Mouse (Mus musculus): ENCODE data around the gene Anapc16. TPM values are rescaled to one million over a fixed set of nuclear protein-coding genes. Genes with fewer than 3 reads are reported as not detected.
"Not testable (repeated sequence)": the region's sequence is repeated elsewhere in the genome, so short reads cannot be mapped to it uniquely, and the experiment has no call there.

The Anapc16 gene
- polyA plus RNA-seq, 1 experiment from 2014 or later, result 116 TPM

DNA sequence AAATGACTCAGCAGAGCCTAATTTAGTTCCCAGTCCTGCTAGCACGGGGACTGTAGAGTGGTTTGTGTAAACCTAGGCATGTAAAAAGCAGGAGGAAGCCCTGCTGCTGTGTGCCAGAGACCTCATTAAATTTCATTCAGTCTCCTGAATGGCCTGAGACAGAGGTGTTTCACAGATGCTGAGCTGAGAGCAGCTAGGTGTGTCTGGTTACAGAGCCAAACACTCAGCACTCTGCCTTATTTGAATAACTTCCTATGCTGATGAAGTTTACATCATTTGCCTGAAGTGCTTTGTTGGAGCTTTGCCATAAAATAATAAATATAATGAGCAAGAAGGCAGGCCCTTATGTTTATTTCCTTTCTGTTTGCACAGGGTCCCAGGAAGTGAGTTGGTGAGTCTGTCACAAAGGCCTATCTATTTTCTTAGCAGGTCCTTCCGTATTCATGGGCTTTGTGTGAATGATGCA lies 24.7 kb upstream of the Anapc16 start:
- no peak overlapping the region for H3K27ac ChIP-seq
- H3K4me2 ChIP-seq (replicated peaks), result no peak overlapping the region
- no peaks in the 10 kb centered on the region for H3K27me3 ChIP-seq (replicated peaks)
- H3K4me1 ChIP-seq, result peaks cover 22% of the 10 kb centered on the region
- peaks cover 2% of the 10 kb centered on the region; the same call in 1 of the 2 replicates for H3K36me3 ChIP-seq
- no peak overlapping the region for H3K9ac ChIP-seq
- ATAC-seq (ENCODE audit: low FRiP score, low read depth), result no peak
- H3K4me3 ChIP-seq, result no peak overlapping the region
- no peaks in the 10 kb centered on the region for H3K9me3 ChIP-seq
- WGBS, result 53% methylated on average over 2 of the region's 2 CpGs

- no peaks in the 10 kb centered on the region for H3K27me3 ChIP-seq (replicated peaks)
- H3K4me3 ChIP-seq, result no peak overlapping the region
- no peak overlapping the region for H3K9ac ChIP-seq
- H3K27ac ChIP-seq, result no peak overlapping the region
- H3K4me2 ChIP-seq (replicated peaks), result no peak overlapping the region
- no peak for ATAC-seq (ENCODE audit: low FRiP score, low read depth)
- WGBS, result 70% methylated on average over 13 of the region's 13 CpGs
- H3K9me3 ChIP-seq, result no peaks in the 10 kb centered on the region
- H3K36me3 ChIP-seq, result peaks cover 4% of the 10 kb centered on the region; the same call in 1 of the 2 replicates
- H3K4me1 ChIP-seq, result peaks cover 16% of the 10 kb centered on the region; the same call in 1 of the 2 replicates
Observed at GRCm38 (mm10) chr10:60026759-60027395, 23.9 kb upstream of the Anapc16 start.

- no peak for ATAC-seq (ENCODE audit: low FRiP score, low read depth)
- Histone ChIP-seq H3K9ac (no peak overlapping the region), H3K36me3 (peaks cover 6% of the 10 kb centered on the region; the same call in 1 of the 2 replicates), H3K9me3 (no peaks in the 10 kb centered on the region), H3K27ac (no peak overlapping the region), H3K27me3 (replicated peaks) (no peaks in the 10 kb centered on the region), H3K4me3 (no peak overlapping the region), H3K4me2 (replicated peaks) (no peak overlapping the region), H3K4me1 (peaks cover 13% of the 10 kb centered on the region; the same call in 1 of the 2 replicates)
- 90% methylated on average over 1 of the region's 1 CpGs for WGBS
Observed at GRCm38 (mm10) chr10:60023751-60024150, 20.8 kb upstream of the Anapc16 start.

- no peak overlapping the region for H3K27ac ChIP-seq
- H3K4me3 ChIP-seq, result no peak overlapping the region
- no peaks in the 10 kb centered on the region for H3K4me1 ChIP-seq
- H3K9me3 ChIP-seq, result no peaks in the 10 kb centered on the region
- no peak overlapping the region for H3K4me2 ChIP-seq (replicated peaks)
- no peaks in the 10 kb centered on the region for H3K27me3 ChIP-seq (replicated peaks)
- H3K9ac ChIP-seq, result no peak overlapping the region
- no peak for ATAC-seq (ENCODE audit: low FRiP score, low read depth)
- peaks cover 23% of the 10 kb centered on the region for H3K36me3 ChIP-seq
- WGBS, result 76% methylated on average over 2 of the region's 2 CpGs
Observed at GRCm38 (mm10) chr10:60019299-60019698, 16.4 kb upstream of the Anapc16 start.

DNA sequence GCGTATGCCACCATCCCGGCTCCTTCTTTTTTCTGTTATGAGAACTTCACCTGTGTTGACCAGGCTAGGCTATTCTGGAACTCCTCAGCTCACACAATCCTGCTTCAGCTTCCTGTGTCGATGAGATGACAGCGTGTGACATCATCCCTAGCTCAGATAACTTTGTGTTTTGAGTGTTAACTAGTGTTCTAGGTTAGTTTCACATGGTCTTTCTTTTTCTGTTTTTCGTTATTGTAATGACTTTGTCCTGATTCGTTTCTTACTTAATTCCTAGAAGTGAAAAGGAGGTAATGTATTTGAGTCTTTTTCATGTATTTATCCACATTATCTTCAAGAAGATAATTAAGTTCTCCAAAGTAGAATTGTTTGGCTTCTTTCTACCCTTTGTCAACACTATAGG lies 13.3 kb upstream of the Anapc16 start:
- Histone ChIP-seq H3K27ac (no peak overlapping the region), H3K4me1 (no peaks in the 10 kb centered on the region), H3K4me3 (no peak overlapping the region), H3K9ac (no peak overlapping the region), H3K27me3 (replicated peaks) (no peaks in the 10 kb centered on the region), H3K9me3 (no peaks in the 10 kb centered on the region), H3K36me3 (peaks cover 29% of the 10 kb centered on the region), H3K4me2 (replicated peaks) (no peak overlapping the region)
- ATAC-seq (ENCODE audit: low FRiP score, low read depth), result no peak
- 91% methylated on average over 6 of the region's 6 CpGs for WGBS

DNA sequence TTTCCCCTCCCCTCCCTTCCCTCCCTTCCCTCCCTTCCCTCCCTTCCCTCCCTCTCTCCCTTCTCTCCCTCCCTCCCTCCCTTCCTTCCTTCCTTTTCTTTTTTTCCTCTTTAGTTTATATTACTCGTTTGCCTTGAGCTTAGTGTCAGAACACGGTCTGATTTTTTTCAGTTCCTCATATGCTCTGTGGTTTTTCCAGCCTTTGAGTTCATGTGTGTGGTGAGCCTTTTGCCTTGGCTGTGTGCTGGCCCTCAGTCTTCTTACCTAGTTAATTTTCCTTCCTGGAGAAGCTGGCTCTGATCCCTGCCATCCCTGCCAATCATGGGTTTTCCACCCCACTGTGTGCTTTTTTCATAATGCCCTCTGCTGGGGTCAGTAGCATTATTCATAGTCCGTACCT lies 6.2 kb upstream of the Anapc16 start:
- Histone ChIP-seq H3K4me2 (replicated peaks) (no peak overlapping the region), H3K4me3 (no peak overlapping the region), H3K9me3 (no peaks in the 10 kb centered on the region), H3K27ac (no peak overlapping the region), H3K9ac (no peak overlapping the region), H3K4me1 (no peaks in the 10 kb centered on the region), H3K36me3 (peaks cover 17% of the 10 kb centered on the region; the same call in 1 of the 2 replicates), H3K27me3 (replicated peaks) (no peaks in the 10 kb centered on the region)
- ATAC-seq (ENCODE audit: low FRiP score, low read depth), result no peak
- WGBS, result 75% methylated on average over 3 of the region's 3 CpGs

- 58% methylated on average over 2 of the region's 2 CpGs for WGBS
- peaks cover 9% of the 10 kb centered on the region; the same call in 1 of the 2 replicates for H3K36me3 ChIP-seq
- H3K4me3 ChIP-seq, result no peak overlapping the region
- no peak overlapping the region for H3K9ac ChIP-seq
- no peaks in the 10 kb centered on the region for H3K9me3 ChIP-seq
- no peak overlapping the region for H3K27ac ChIP-seq
- H3K27me3 ChIP-seq (replicated peaks), result no peaks in the 10 kb centered on the region
- peaks cover 17% of the 10 kb centered on the region for H3K4me1 ChIP-seq
- no peak overlapping the region for H3K4me2 ChIP-seq (replicated peaks)
- ATAC-seq (ENCODE audit: low FRiP score, low read depth), result no peak
Observed at GRCm38 (mm10) chr10:60005264-60005663, 2.3 kb upstream of the Anapc16 start.

DNA sequence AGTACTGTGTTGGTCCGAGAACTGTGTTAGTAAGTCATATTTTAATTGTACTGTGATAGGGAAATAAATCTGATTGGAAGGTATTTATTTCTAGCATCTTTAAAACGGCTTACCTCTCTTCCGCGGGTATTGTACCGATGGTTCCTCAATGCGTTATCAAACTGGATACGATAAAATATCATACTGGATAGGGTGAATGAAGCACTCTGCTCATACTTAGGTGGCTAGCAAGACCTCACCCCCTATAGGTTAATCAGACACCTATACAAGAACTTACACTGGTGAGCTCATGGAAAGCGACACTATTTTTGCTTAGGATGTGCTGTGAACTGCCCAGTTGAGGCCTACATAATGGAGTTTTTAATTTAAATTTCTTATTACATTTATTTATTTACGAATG lies 912 bp upstream of the Anapc16 start:
- 79% methylated on average over 9 of the region's 9 CpGs for WGBS
- Histone ChIP-seq H3K27me3 (replicated peaks) (no peaks in the 10 kb centered on the region), H3K36me3 (peaks cover 9% of the 10 kb centered on the region; the same call in 1 of the 2 replicates), H3K4me2 (replicated peaks) (peak overlapping the region; percentile 81), H3K4me1 (peaks cover 17% of the 10 kb centered on the region), H3K9me3 (no peaks in the 10 kb centered on the region), H3K9ac (peak overlapping the region; percentile 71), H3K4me3 (peak overlapping the region; percentile 56), H3K27ac (peak overlapping the region; percentile 87)
- no peak for ATAC-seq (ENCODE audit: low FRiP score, low read depth)

DNA sequence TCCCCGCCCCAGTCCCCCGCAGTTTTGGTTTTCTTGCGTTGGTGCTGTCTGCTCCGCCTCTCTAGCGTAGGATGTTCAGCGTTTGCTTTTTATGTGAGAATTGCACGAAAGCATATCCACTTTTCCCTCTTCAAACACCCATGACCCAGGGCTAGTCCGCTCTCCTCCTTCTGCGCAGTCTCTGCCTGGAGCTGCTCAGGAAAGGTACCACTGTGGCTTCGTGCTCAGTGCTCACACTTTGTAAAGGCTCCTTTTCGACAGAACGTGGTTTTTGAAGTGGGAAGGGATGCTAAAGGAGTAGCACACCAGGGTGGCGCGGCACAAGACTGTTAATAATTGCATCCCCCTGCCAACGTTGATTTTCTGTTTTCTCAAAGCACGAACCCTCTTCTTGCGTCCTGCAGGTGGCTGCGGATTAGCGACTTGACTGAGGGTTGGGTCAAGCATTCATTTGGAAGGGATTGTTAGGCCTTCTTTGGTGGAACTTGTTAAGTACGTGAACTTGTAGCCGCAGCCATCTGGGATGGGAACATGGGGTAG lies 348 bp upstream of the Anapc16 start:
- WGBS, result under 1% methylated on average over 21 of the region's 21 CpGs
- ATAC-seq (ENCODE audit: low FRiP score, low read depth), result no peak; the same call in 1 of the 2 replicates
- peaks cover 17% of the 10 kb centered on the region for H3K4me1 ChIP-seq
- no peaks in the 10 kb centered on the region for H3K9me3 ChIP-seq
- H3K36me3 ChIP-seq, result peaks cover 3% of the 10 kb centered on the region; the same call in 1 of the 2 replicates
- H3K9ac ChIP-seq, result peak overlapping the region; percentile 71
- H3K27me3 ChIP-seq (replicated peaks), result no peaks in the 10 kb centered on the region
- peak overlapping the region; percentile 81 for H3K4me2 ChIP-seq (replicated peaks)
- peak overlapping the region; percentile 56 for H3K4me3 ChIP-seq
- peak overlapping the region; percentile 87 for H3K27ac ChIP-seq

DNA sequence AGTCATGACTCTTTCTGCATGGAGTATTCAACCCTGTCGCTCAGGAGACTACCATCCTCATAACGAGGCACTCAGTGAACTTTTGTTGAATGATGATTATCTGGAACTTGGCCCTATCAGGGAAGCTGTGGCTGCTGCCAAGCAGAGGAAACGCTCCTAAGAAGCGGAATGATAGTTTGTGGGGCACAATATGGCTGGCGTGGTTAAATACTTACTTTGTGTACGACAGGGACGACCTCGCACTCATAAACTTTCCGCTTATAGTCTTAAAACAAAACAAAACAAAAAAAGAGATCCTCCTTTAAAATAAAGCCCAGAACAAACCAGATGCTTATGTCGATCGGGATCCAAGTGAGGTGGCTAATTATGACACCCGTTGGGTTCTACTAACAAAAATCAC lies 732 bp downstream of the Anapc16 start:
- WGBS, result 8% methylated on average over 12 of the region's 12 CpGs

GRCm38 (mm10) chr10:60001663-60002062 lies 1.3 kb downstream of the Anapc16 start:
- 80% methylated on average over 8 of the region's 8 CpGs for WGBS
- not testable (repeated sequence) for H3K36me3 ChIP-seq; H3K27me3 ChIP-seq (replicated peaks); H3K4me3 ChIP-seq; ATAC-seq (ENCODE audit: low FRiP score, low read depth); H3K27ac ChIP-seq; H3K9me3 ChIP-seq; H3K9ac ChIP-seq
- Histone ChIP-seq H3K4me1 (peaks cover 17% of the 10 kb centered on the region), H3K4me2 (replicated peaks) (peak overlapping the region; percentile 81)

More for the DNA sequence above, 732 bp downstream of the Anapc16 start:
- no peaks in the 10 kb centered on the region for H3K27me3 ChIP-seq (replicated peaks)
- no peaks in the 10 kb centered on the region; the same call in 1 of the 2 replicates for H3K36me3 ChIP-seq
- peak overlapping the region; percentile 56 for H3K4me3 ChIP-seq
- no peak for ATAC-seq (ENCODE audit: low FRiP score, low read depth)
- peak overlapping the region; percentile 71 for H3K9ac ChIP-seq
- peak overlapping the region; percentile 81 for H3K4me2 ChIP-seq (replicated peaks)
- peaks cover 17% of the 10 kb centered on the region for H3K4me1 ChIP-seq
- H3K27ac ChIP-seq, result peak overlapping the region; percentile 87
- H3K9me3 ChIP-seq, result no peaks in the 10 kb centered on the region

GRCm38 (mm10) chr10:59999057-59999456 lies 3.9 kb downstream of the Anapc16 start:
- 83% methylated on average over 3 of the region's 3 CpGs for WGBS
- H3K9ac ChIP-seq, result no peak overlapping the region
- no peaks in the 10 kb centered on the region for H3K9me3 ChIP-seq
- no peaks in the 10 kb centered on the region for H3K27me3 ChIP-seq (replicated peaks)
- H3K4me2 ChIP-seq (replicated peaks), result no peak overlapping the region
- H3K36me3 ChIP-seq, result peaks cover 21% of the 10 kb centered on the region
- H3K27ac ChIP-seq, result no peak overlapping the region
- ATAC-seq (ENCODE audit: low FRiP score, low read depth), result no peak
- H3K4me3 ChIP-seq, result no peak overlapping the region
- peaks cover 17% of the 10 kb centered on the region for H3K4me1 ChIP-seq
